Mouse (Mus musculus): ENCODE measurements around the gene Lim2.

DNA sequence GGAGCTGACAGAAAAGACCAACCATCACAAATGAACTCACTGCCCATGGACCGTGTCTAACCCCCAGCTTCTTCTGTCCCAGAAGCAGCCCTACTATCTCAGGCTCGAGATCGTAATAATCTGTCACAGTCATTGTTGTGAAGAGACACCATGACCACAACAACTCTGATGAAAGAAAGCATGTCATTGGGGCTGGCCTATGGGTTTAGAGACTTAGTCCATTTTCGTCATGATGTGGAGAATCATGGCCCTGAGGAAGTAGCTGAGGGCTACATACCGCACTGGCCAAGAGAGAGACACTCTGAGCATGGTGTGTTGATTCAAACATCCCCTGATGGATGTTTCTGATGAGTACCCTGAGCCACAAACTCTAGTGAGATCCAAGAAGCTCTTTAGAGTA, 7.2 kb downstream of the Lim2 start:
- TF ChIP-seq CTCF (IDR thresholded peaks at IDR 0.05; ENCODE audit: control insufficient read depth, insufficient read depth, low read length), result no peak
- no peak for TF ChIP-seq POLR2A (IDR thresholded peaks at IDR 0.05; ENCODE audit: borderline replicate concordance, control insufficient read depth, low read depth, low read length)

Data from bone marrow, adult 2 months (tissue).